Mouse (Mus musculus) ES-E14 (cell line): ENCODE measurements around the gene Pilrb1. TPM values are rescaled to one million over a fixed set of nuclear protein-coding genes. Genes with fewer than 3 reads are reported as not detected.
"Not testable (repeated sequence)": the region's sequence is repeated elsewhere in the genome, so short reads cannot be mapped to it uniquely, and the experiment has no call there.

Experiments
- DNase-seq: peaks from one replicate; pipeline ENCODE4 v3.0.0-alpha.2; 2013; ENCODE audit warnings: low read depth, low spot score
- H3K27ac ChIP-seq: 2 replicates; pipeline ENCODE4 v1.5.1; 2012; ENCODE audit warnings: low read depth, mild to moderate bottlenecking, low read length, moderate library complexity, mixed read lengths; ENCODE audit not compliant: poor library complexity, insufficient read depth, severe bottlenecking
- H3K36me3 ChIP-seq: 2 replicates; pipeline ENCODE4 v1.6.1; 2012; ENCODE audit warnings: mild to moderate bottlenecking, low read length, moderate library complexity, mixed read lengths; ENCODE audit not compliant: control insufficient read depth, poor library complexity, insufficient read depth, severe bottlenecking
- H3K4me1 ChIP-seq, 2 experiments: fragments of 150-350 bp in 1 of 2; sonication (generic) in 1 of 2; 2 replicates each; pipeline ENCODE4 v1.6.1; 2012; ENCODE audit warnings: low read length in 2 of 2, mild to moderate bottlenecking in 1 of 2, mixed read lengths in 1 of 2; ENCODE audit not compliant: control insufficient read depth in 2 of 2, insufficient read depth in 2 of 2, poor library complexity in 1 of 2
- H3K4me3 ChIP-seq, 2 experiments: fragments of 150-350 bp in 1 of 2; sonication (generic) in 1 of 2; 2 replicates each; pipeline ENCODE4 v1.5.1; 2012; ENCODE audit warnings: low read length in 2 of 2, low read depth in 1 of 2, mild to moderate bottlenecking in 1 of 2, mixed read lengths in 1 of 2; ENCODE audit not compliant: insufficient read depth in 1 of 2, poor library complexity in 1 of 2, severe bottlenecking in 1 of 2
- H3K9ac ChIP-seq: 2 replicates; pipeline ENCODE4 v1.6.1; 2012; ENCODE audit warnings: low read depth, mild to moderate bottlenecking, low read length, mixed read lengths; ENCODE audit not compliant: poor library complexity, insufficient read depth, severe bottlenecking
- H3K9me3 ChIP-seq: fragments of 150-350 bp; sonication (generic); 2 replicates; pipeline ENCODE4 v1.6.1; 2012; ENCODE audit warnings: low read depth, mild to moderate bottlenecking, low read length; ENCODE audit not compliant: control insufficient read depth, insufficient read depth
- CHD2 ChIP-seq: IDR thresholded peaks from 2 replicates; pipeline ENCODE4 v1.6.1; 2014; ENCODE audit warnings: mild to moderate bottlenecking, low read depth, low read length, inconsistent platforms
- HCFC1 ChIP-seq: IDR thresholded peaks from 2 replicates; pipeline ENCODE4 v1.6.1; 2012; ENCODE audit warnings: low read length, inconsistent platforms, borderline replicate concordance; ENCODE audit not compliant: insufficient read depth
- MAFK ChIP-seq: IDR thresholded peaks from 2 replicates; pipeline ENCODE4 v1.6.1; 2014; ENCODE audit warnings: mild to moderate bottlenecking, low read depth, low read length, inconsistent platforms; ENCODE audit not compliant: insufficient read depth
- ZC3H11A ChIP-seq: IDR thresholded peaks from 2 replicates; pipeline ENCODE4 v1.6.1; 2012; ENCODE audit warnings: low read depth, mild to moderate bottlenecking, inconsistent platforms, low read length, borderline replicate concordance
- ZNF384 ChIP-seq: IDR thresholded peaks from 2 replicates; pipeline ENCODE4 v1.6.1; 2012; ENCODE audit warnings: low read depth, low read length, inconsistent platforms
- in situ Hi-C, 2 experiments: fragments of 600-800 bp; cut with MboI; formaldehyde crosslinking; loops; one replicate each; pipeline ENCODE4 v1.15.1; 2025; ENCODE audit warnings: low sequenced_read_pairs in 2 of 2, inconsistent platforms in 1 of 2; ENCODE audit not compliant: unreplicated experiment in 2 of 2
- total RNA-seq: library from RNA; depleted of rRNA; stranded (reverse); fragments of 300-350 nt; gene quantifications from 2 replicates; pipeline ENCODE4 v1.2.3, GENCODE M21; 2012

Gene Pilrb1
- total RNA-seq, 1 experiment, result not detected

DNA sequence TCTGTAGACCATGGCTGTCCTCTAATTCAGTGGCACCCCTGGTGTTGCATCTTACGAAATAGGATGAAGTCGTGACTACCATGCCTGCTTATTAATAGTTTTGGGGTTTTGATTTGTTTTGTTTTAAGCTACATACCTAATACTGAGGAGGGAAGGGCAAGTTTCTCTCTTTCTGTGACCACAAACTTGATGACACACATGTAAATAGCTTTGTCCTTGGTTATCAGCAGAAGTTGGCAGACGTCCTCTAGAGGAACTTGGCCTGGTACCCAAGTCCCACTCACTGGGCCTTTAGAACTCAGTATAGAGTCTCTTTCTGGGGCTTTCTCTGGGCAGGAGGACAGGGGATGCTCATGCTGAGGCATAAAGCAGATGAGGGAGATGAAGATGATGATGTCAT lies 25.4 kb upstream of the Pilrb1 start:
- no peak overlapping the region for H3K4me3 ChIP-seq
- in situ Hi-C loops, result loop anchor here in 1 of 2 experiments (10.0 kb wide), 1 partner anchor 91 kb away; no protein-coding TSS in a partner anchor
- no peaks in the 10 kb centered on the region for H3K9me3 ChIP-seq
- no peak for DNase-seq
- TF ChIP-seq CHD2 (no peak), ZC3H11A (no peak), MAFK (no peak), ZNF384 (no peak)
- no peak overlapping the region for H3K27ac ChIP-seq
- no peaks in the 10 kb centered on the region for H3K36me3 ChIP-seq
- H3K4me1 ChIP-seq, result no peaks in the 10 kb centered on the region
- no peak overlapping the region for H3K9ac ChIP-seq

DNA sequence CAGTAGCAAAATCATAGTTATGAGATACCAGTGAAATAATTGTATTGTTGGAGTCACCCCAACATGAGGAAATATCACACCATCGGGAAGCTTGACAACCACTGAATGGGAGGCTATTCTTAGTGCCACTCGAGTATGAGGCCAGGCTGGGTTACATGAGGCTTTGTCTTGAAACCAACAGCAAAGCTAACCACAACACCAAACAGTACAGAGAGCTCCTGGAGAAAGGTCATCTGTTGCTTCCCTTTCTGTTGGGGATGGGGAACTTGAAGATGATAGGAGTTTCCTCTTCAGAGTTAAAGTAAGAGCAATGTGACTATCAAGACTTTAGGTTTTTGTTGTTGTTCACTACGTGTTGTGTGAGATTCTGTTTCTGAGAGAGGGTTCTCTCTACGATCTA lies 25.0 kb upstream of the Pilrb1 start:
- DNase-seq, result no peak
- Histone ChIP-seq H3K36me3 (no peaks in the 10 kb centered on the region), H3K4me1 (no peaks in the 10 kb centered on the region), H3K4me3 (no peak overlapping the region), H3K9me3 (no peaks in the 10 kb centered on the region), H3K9ac (no peak overlapping the region), H3K27ac (no peak overlapping the region)
- TF ChIP-seq HCFC1 (no peak), ZNF384 (no peak), MAFK (no peak), CHD2 (no peak), ZC3H11A (no peak)
- in situ Hi-C loops, result loop anchor here in 1 of 2 experiments (10.0 kb wide), 1 partner anchor 92 kb away; no protein-coding TSS in a partner anchor

DNA sequence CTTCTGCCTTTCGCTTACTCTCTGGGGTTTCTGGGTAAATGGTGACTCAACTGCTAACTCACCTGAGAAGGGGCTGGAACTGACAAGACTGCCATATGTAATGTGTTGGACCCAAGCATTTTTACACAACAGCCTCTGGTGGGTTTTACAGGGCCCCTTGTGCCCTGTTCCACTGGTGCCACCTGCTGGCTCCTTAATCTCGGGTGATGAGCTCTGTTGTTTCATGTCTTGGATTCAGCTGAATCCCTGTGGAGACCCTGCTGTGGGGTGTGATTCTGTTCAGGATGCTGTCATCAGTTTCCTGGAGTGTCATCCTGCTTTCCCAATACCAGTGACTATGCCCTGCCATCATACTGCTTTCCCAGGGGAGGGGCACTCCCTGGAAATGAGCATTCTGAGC lies 20.0 kb upstream of the Pilrb1 start:
- DNase-seq, result no peak
- in situ Hi-C loops, result no loop called here

GRCm38 (mm10) chr5:137875054-137875453 lies 17.1 kb upstream of the Pilrb1 start:
- Histone ChIP-seq H3K9me3 (no peaks in the 10 kb centered on the region), H3K9ac (no peak overlapping the region), H3K36me3 (no peaks in the 10 kb centered on the region), H3K4me3 (no peak overlapping the region), H3K4me1 (no peaks in the 10 kb centered on the region), H3K27ac (no peak overlapping the region)
- TF ChIP-seq HCFC1, result no peak
- TF ChIP-seq MAFK, result no peak
- TF ChIP-seq CHD2, result no peak
- no peak for TF ChIP-seq ZC3H11A
- no peak for TF ChIP-seq ZNF384
- no peak for DNase-seq
- in situ Hi-C loops, result no loop called here

More for the DNA sequence above, 20.0 kb upstream of the Pilrb1 start:
- Histone ChIP-seq H3K4me1 (no peaks in the 10 kb centered on the region), H3K36me3 (no peaks in the 10 kb centered on the region), H3K4me3 (no peak overlapping the region), H3K9ac (no peak overlapping the region), H3K9me3 (no peaks in the 10 kb centered on the region), H3K27ac (no peak overlapping the region)
- TF ChIP-seq ZC3H11A, result no peak
- TF ChIP-seq ZNF384, result no peak
- TF ChIP-seq HCFC1, result no peak
- no peak for TF ChIP-seq MAFK

- H3K4me3 ChIP-seq, H3K27ac ChIP-seq, in situ Hi-C loops, H3K4me1 ChIP-seq, DNase-seq, H3K9me3 ChIP-seq, H3K9ac ChIP-seq, H3K36me3 ChIP-seq: not testable (repeated sequence)
Measured at GRCm38 (mm10) chr5:137872381-137872702, 14.4 kb upstream of the Pilrb1 start.

GRCm38 (mm10) chr5:137871644-137872380 lies 13.9 kb upstream of the Pilrb1 start, which contains the start of gene Pilrb2:
Gene Pilrb2, minus strand, starts transcription at chr5:137871815.
- H3K36me3 ChIP-seq, H3K9me3 ChIP-seq, H3K4me3 ChIP-seq, H3K27ac ChIP-seq, H3K9ac ChIP-seq, DNase-seq, in situ Hi-C loops, H3K4me1 ChIP-seq: not testable (repeated sequence)

- in situ Hi-C loops, H3K9me3 ChIP-seq, H3K27ac ChIP-seq, H3K9ac ChIP-seq, DNase-seq, H3K4me1 ChIP-seq, H3K4me3 ChIP-seq, H3K36me3 ChIP-seq: not testable (repeated sequence)
Measured at GRCm38 (mm10) chr5:137868600-137868999, 10.7 kb upstream of the Pilrb1 start.
